Mouse (Mus musculus) right cerebral cortex, postnatal 14 days (tissue): ENCODE measurements around the gene Tfam.
A peak's percentile ranks its signal among the peaks of the same experiment; 100 is the strongest.

ENCODE experiments used
- DNase-seq: peaks from one replicate; pipeline ENCODE4 v3.0.0; 2022

Gene Tfam

DNA sequence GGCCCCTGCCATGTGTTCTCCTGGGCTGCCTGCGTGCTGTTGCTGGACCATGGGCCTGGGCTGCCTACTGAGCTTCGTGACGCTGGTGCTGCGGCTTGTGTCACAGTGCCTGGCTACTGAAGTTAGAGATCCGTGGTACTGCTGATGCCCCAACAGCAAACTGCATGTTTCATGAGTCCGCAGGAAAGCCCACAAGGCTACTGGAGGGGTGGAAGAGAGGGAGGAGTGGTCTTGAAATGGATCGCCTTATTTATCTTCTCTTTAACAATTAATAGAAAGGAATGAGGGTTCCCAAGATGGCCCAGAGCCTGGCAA lies at the start of gene Tfam:
TSS of gene Tfam (minus strand) at position 41 of the 315 bp plus-strand sequence.
- no peak for DNase-seq

DNA sequence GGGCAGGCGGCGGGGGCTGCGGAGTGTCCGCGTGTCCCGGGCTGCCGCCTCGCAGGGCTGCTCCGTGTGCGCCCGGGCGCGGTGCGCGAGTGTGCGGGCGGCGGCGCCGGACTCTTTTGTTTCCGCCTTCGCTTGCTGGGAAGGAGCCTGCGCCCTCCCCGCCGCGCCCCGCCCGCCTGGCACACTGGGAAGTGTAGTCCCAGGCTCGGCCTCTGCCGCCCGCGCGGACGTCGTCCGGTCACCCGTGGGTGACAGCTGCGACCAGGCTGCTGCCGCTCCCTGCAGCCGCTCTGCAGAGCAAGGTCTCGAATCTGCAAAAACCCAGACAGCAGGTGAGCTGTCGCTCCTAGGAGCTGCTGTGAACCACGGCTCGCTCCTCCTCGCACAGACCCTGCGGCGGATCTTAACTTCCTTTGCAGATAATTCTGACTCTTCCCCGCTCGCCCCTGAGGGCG lies 47.1 kb upstream of the Tfam start, which contains the start of gene Ube2d1:
TSS of gene Ube2d1 (minus strand) at position 137 of the 455 bp plus-strand sequence.
- peak; percentile 91 for DNase-seq

DNA sequence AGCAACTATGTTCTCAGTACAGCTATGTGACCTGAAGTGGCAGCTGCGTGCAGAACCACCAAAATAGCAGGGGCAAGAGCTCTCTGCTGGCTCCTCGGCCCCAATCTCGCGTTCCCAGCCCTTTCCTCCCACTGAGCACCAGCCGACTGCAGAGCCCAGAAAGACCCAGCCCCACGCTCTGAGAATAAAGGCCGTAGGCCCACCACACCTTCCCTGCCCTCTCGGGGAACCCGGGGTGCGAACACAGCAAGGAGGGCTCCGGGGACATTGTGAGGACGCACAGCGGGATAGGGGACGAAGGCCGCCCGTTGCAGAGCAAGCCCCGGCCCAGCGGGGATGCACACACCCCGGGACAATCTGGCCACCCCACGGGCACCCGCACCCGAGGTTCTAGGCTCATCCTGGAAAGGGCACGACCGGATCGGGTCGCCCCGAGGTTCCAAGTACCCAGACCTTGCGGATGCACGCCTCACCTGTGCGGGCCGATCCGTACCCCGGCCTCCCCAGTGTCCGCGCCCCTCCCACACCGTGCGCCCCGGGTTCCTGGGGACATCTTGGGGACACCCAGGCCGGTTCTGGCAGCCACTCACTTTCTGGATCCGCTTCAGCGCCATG lies 46.5 kb upstream of the Tfam start:
- peak; percentile 32 for DNase-seq

DNA sequence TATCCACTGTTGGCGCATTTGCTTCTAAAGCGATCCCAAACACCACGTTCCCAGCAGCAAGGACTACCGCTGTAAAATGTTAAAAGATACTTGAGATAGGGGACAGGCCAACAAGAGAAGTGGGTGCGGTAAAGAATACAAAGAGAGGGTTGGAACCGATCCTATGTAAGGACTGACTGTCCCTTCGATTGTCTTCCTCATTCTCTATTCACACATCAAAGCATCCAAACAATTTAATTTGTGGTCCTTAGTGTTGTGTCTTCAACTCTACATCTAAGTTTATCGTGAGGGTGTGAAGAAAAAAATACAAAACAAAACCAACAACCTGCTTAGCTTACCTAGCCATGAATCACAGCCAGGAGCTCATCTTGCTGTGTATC lies 46.0 kb upstream of the Tfam start:
- no peak for DNase-seq

DNA sequence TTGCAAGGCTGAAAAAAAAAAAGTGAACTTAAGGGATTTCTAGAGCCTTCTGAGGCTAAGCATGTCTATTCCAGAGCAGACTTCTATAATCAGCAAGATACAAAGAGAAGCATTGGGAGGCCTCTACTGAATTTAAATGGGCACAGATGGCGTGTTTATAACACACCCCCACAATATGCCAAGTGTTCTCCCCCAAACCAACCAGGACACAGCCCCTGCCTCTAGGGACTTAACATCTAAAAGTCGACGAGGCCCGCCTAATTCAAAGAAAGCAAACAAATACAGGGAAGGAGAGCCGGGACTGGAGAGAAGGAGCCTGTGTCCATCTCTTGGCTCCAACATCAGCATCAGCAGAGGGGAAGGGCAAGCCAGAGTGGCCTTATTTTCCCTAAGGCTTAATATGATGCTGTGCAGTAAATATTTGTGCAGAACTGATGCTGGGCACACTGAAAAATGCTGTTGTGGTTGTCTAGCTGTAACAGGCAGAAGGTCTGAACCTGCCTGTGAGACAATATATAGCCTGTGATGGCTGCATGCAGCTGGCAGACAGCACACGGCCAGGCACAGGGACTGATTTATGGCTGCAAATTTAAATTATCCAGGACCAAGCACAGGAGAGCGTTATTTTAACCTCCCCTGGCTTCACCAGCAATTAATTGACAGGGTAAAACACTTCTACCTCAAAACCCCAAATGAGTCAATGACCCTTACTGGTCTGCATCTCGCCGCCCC lies 35.1 kb upstream of the Tfam start:
- DNase-seq = peak; percentile 26

DNA sequence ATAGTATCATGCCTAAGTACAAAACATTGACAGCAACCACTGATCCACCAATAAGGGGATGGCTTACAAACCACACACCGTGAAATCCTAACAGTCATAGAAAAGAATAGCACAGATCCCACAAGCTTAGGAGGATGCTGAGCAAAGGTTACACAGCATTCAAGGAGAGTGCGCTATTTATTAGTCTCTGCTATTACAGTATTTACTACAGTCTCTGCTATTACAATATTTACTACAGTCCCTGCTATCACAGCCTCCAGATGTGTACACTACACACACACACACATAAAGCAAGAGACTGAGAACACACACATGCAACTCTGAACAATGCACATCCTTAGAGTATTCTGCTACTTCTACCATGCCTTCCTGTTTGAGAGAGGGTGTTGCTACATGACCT lies 29.9 kb upstream of the Tfam start:
- DNase-seq = no peak

DNA sequence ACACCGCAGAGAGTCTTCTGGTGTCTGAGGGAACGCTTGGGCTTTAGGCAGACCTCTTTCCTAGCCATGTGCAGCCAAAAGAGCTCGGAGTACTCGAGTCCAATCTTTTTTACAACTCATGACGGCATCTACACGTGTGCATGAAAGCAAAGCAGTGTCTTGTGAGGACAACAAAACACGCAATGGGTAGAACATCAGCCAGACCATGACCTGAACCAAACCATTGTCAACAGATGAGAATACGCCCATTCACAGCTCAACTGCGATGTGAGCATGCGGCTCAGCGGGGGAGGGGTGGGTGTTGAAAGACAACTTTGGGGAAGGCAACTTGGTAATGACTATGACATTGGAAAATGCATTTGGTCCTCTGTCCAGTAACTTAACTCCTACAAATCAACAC lies 29.4 kb upstream of the Tfam start:
- DNase-seq = peak; percentile 29

DNA sequence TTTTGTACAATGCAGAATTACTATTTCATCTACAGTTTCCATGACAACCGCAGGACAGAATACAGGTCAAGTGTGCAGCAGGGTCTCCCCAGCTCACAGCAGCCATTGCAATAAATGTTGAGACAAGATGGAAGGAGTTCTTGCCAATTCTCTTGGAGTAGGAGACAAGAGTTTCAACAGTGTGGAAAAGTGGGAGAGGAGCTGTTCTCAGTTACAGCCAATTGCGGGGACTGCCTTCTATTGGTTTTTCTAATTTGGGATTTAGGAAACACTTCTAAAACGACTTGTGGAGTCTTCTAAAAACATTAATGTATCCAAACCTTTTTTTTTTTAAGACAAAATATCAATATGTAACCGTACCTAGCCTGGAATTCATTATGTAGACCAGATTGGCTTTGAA lies 27.0 kb upstream of the Tfam start:
- DNase-seq = no peak

DNA sequence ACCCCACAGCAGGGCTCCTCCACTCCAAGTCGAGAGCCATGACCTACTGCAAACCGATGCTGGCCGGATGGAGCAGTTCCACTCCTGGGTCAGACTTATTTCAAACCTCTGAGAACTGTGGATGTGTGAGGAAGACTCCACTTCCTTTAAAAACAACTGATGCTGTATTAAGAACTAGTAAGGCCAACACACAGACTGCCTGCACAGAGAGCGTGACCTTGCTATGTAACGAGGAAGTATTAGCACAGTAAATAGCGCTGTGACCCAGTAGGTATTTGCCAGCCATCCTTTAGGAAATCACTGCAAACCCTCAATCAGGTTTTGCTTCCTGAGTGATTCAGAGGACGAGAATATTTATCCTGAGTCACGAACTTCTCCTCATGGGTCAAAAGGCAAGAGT lies 23.6 kb upstream of the Tfam start:
- DNase-seq = no peak

DNA sequence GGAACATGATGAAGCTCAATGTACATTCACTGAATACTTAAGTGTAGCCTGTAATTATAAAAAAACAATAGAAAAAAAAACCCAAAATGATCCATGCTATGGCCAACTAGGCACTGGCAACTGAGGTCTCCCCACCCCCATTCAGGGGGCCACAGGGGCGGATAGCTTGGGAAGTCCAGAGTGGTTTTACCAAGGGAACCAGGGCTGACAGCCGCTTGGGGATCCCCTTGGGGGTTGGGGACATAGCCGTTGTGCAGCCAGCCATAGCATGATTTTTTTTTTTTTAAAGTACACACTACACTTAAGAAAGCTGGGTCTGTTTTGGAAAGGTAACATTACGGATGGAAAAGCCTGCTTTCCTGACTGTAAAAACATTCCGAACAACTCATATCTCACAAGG lies 20.9 kb upstream of the Tfam start:
- no peak for DNase-seq

DNA sequence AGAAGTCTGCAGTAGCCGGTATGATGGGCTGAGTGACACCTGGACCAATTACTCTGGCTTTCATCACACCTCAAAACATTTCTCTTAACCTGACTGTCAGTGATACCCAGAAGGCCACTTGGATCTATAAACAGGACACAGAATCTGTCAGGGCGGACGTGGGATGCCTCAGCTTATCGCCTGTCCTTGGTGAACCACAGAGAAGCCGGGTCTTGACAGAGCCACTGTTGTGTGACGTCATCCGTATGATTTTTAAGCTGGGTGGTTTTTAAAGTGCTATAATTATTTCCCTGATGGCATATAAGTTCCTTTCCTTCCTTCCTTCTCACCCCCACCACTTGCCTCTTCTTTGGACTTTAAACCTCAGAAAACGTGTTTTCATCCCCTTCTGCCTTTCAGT lies 20.4 kb upstream of the Tfam start:
- DNase-seq = no peak

DNA sequence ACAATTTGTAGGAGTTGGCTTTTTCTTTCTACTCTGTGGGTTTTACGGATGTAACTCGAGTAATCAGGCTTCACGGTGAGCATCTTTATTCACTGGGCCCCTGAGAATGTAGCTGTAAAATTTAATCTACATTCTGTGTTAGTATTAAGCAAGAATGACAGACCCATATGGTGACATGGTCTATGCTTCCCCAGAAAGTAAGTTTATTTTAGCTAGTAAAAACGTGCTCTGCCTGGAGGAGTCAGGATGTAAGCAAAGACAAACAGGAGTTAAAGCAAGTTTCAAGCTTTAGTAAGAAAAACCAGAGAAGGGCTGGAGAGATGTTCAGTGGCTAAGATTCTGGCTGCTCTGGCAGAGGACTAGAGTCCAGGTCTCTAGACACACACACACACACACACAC lies 15.1 kb upstream of the Tfam start:
- DNase-seq = no peak

DNA sequence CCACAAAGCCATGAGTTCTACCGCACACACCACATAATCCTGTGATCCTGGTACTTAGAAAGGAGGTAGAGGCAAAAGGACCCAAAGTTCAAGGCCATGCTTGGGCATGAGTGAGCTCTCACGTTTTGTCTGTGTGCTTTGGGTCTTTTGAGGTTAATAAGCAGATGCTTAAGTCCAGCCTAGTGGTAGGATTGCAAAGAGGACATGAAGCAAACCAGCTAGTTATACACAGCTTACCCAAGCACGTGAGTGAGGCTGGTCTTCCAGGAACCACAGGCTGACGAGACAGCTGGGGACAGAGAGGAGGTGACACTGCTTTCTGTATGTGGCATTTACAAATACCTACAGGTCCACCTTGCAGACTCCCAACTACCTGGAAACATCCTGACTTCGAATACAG lies 14.3 kb upstream of the Tfam start:
- no peak for DNase-seq

DNA sequence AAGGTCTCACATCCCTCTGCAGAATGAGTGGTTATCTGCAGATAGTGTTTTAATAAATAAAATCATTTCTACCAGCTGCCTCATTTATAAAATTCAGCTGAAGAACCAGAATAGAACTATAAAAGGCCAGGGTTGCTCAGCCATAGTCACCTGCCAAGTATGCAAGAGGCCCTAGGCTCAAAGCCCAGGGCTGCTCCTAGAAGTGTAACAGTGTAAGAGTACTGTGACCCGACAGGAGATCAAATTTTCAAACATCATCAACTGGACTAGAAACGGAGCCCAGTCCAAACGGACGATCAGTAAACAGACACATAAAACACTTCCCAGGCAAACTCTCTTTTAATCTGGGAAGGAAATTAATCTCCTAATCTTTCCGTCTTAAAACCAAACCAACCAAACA lies 13.8 kb upstream of the Tfam start:
- no peak for DNase-seq

DNA sequence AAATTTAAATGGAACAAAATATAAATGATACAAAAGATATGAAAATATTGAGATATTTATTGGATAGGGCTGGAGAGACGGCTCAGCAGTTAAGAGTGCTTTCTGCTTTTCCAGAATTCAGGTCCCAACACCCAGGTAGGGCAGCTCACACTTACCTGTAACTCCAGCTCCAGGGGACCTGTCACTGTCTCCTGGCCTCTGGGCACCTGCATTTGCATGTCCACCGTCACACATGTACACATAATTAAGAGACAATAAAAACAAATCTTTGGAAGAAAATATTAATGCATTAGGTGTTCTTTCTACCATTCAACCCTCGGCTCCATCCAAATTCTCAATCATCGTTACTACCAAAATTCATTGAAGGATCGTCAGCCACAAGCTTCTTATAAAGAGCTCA lies 13.2 kb upstream of the Tfam start:
- no peak for DNase-seq

DNA sequence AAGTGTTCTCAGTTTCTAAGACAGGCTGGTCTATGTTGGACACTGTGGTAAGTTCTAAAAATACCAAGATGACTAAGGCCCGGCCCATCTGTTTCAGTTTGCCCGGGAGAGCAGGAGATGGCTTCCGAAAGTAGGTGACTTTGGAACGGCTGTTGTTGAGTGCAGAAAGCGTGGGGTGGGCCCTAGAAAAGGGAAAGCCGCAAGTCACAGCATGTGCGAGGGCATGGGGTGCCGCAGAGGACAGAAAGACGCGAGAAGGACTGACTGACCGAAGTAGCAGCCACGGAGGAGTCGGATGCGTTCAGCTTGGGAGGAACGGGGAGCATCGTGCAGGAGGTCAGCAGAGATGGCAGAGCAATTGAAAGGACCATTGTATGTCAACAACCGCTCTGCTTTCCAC lies 12.4 kb upstream of the Tfam start:
- peak; percentile 41 for DNase-seq

DNA sequence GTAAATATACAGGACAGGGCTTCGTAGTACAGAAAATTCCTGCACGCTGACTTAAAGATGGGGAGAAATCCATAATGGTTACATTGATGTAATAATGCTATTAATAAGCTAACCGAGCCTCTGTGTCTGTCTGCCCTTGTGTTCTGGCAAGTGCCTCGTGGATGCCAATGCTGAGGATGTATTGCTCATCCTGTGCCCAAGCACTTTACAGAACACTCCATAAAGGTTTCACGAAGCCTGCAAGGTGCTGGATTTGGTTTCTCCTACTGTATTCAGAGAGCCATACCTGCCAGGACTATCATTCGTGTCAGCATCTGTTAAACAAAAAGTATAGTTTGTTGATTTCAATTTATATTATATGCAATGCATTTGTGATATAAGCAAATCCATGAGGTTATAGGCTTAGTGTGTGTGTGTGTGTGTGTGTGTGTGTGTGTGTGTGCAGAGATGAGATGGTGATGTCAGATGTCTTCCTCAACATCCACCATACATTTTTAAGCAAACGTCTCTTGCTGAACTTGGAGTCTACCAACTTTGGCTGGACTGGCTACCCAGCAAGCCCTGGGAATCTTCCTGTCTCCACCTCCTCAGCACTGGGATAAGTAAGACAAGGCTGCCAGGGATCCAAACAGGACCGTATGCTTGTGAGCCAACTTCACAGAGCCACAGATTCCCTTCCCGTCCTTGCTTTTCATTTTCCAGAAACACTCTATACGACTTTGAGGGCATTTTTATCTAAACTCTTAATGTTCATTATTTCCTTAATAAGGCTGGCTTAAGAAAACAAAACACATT lies 11.2 kb upstream of the Tfam start:
- DNase-seq = no peak

DNA sequence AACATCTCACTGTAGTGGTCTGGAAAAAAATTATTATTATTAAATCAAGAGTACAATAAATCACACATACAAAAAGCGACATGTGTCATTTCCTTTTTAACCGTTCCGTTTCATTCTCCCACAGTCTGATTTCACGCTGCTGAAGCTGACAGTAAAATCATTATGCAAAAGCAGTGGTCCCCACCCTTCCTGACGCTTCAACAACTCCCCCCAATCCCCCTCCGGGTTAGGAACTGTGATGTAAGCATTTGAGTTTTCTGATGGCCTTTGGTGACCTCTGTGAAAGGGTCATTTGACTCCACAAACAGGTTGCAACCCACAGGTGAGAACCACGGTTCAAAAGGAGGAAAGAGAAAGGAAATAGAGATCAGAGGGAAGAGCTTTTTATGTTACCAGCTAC lies 8.9 kb upstream of the Tfam start:
- DNase-seq = no peak

DNA sequence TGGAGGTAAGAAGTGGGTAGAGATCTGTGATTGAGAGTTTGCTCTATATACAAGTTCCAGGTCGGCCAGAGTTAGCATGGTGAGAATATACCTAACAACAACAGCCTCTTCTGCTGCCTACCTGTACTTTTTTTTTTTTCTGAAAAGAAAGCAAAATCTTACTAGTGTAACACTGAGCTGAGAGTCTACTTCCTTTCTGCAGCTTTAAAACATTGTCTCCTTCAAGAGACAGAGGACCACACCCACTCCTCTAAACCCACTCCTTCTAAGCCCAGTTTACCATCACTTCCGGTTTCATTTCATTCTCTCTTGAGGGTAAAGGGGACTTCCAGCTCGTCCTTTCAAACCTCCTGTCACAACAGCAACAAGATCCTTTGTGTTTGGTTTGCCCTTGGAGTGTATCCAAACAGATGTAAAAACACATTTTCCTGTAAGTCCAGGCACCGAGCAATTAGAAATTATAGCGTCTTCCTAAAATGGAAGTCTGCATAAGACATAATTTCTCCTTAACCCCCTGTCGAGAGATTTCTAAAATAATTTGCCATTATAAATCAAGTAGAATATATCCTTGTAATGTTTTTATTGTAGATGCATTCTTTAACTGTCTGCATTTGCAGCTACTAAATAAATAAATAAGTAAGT lies 1.5 kb upstream of the Tfam start:
- no peak for DNase-seq

DNA sequence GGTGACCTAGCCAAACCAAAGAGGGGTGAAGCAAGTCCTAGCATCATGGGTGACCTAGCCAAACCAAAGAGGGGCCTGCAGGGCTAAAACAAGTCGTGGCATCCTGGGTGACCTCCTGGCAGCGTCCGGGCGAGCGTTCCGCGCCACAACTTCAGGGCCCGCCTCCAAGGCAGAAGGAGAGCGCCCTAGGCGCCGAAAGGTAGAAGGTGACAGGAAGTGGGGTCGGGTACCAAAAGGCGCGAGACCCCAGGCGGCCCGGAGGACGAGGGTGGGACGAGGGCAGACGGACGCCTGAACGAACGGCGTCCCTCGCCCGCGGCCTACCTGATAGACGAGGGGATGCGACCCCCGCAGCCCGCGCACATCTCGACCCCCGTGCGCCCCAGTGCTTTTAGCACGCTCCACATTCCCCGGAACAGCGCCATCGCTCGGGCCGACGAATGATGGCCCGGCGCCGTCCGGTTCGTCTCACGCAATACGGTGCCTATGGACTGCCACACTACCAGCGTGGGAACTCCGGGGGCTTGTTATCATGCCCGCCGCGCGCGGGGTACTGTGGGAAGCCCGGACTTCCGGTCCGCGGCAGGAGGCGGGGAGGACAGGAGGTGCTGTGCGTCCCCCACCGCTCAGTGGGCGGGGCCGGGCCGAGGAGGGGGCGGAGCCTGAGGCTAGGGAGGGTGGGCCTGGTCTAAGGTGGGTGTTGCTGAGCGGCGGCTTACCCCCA lies 402 bp downstream of the Tfam start:
- DNase-seq = peak; percentile 93

DNA sequence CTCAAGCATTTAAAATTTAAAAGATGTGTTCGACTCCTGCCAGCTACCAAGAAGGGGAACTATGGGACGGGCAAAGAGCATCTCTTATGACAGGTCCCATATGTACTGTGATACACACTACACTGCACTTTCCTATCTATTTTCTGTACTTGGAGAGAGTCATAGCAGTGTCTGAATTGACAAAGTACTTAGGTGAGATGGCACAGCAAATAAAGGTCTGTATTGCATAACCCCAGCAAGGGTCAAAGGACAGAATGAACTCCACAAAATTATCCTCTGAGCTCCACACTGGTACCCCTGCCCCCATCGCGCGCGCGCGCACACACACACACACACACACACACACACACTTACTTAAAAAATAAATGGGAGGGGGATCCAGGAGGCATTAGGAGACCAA lies 4.0 kb downstream of the Tfam start:
- no peak for DNase-seq

DNA sequence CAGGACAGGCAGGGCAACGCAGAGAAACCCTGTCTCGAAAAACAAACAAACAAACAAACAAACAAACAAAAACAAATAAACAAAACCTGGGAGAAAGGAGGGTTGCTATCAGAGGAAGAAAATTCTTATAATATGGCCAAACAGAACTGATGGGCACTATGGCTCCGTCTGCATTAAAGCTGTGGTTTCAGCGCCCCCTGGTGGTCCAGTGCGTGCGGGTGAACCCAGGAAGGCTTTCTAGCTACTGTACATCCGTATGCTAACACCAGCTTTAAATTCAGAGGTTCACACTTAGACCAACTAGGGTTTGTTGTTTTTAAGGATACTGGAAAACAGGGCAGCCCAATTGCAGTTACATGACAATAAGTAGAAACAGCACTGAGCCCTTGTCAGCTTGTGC lies 12.2 kb downstream of the Tfam start:
- peak; percentile 96 for DNase-seq

DNA sequence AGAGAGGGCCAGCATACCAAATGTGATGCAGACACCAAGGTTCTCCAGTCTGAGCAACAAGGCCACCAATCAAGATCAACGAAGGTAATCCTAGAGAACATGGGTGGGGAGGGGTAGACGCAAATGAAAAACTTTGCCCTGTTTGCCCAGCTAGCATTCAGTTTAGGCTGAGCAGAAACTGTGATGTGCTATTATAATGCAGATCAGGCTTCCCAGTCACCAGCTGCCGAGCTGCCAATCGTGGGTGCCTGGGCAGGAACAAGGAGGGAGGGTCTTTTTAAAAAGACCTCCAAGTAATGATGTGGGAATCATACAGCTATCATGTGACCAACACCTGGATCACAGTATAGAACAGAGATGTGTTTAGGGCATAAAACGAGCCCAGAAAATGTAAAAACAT lies 15.0 kb downstream of the Tfam start:
- no peak for DNase-seq
